Mouse (Mus musculus) hindbrain, embryonic 16.5 days (tissue): ENCODE measurements around the gene Htra2. TPM values are rescaled to one million over a fixed set of nuclear protein-coding genes. Genes with fewer than 3 reads are reported as not detected.

Experiments used
- ATAC-seq: fragments of 200-750 bp; cut with Nextera tagmentation; 2 replicates; pipeline ENCODE4 v1.8.0; 2017; ENCODE audit warnings: moderate TSS enrichment, moderate library complexity
- H3K27ac ChIP-seq: fragments of 300-500 bp; sonication (generic); 2 replicates; pipeline ENCODE4 v1.5.1; 2014; ENCODE audit warnings: low read depth, mild to moderate bottlenecking, control low read depth, low read length, moderate library complexity
- H3K27me3 ChIP-seq: fragments of 300-500 bp; sonication (generic); replicated peaks from 2 replicates; pipeline ENCODE4 v1.6.1; 2014; ENCODE audit warnings: low read length; ENCODE audit not compliant: control insufficient read depth, insufficient read depth
- H3K36me3 ChIP-seq: fragments of 300-500 bp; sonication (generic); 2 replicates; pipeline ENCODE4 v1.6.1; 2014; ENCODE audit warnings: mild to moderate bottlenecking, low read length, moderate library complexity, mixed read lengths; ENCODE audit not compliant: control insufficient read depth, insufficient read depth
- H3K4me1 ChIP-seq: fragments of 300-500 bp; sonication (generic); 2 replicates; pipeline ENCODE4 v1.6.1; 2014; ENCODE audit warnings: low read depth, low read length; ENCODE audit not compliant: control insufficient read depth, insufficient read depth
- H3K4me2 ChIP-seq: fragments of 300-500 bp; sonication (generic); 2 replicates; pipeline ENCODE4 v1.6.1; 2014; ENCODE audit warnings: mild to moderate bottlenecking, low read length, control low read depth, moderate library complexity
- H3K4me3 ChIP-seq: fragments of 300-500 bp; sonication (generic); 2 replicates; pipeline ENCODE4 v1.5.1; 2014; ENCODE audit warnings: mild to moderate bottlenecking, low read length, control low read depth, moderate library complexity
- H3K9ac ChIP-seq: fragments of 300-500 bp; sonication (generic); 2 replicates; pipeline ENCODE4 v1.6.1; 2014; ENCODE audit warnings: low read depth, mild to moderate bottlenecking, control low read depth, low read length, moderate library complexity
- H3K9me3 ChIP-seq: fragments of 300-500 bp; sonication (generic); 2 replicates; pipeline ENCODE4 v1.6.1; 2014; ENCODE audit warnings: mild to moderate bottlenecking, low read length, moderate library complexity; ENCODE audit not compliant: control insufficient read depth
- WGBS: fragments of 180-500 bp; shearing (Covaris S2); extraction: QIAGEN DNeasy Blood & Tissue Kit; methylation state at CpG from one replicate; pipeline ENCODE4 v1.1.7; 2014; 5-methylcytosine and 5-hydroxymethylcytosine counted together
- polyA plus RNA-seq: library from polyadenylated mRNA; unstranded; fragments of >200 nt; fragmentation: Nextera tagmentation; extraction: Ambion mirVana; gene quantifications from 2 replicates; pipeline ENCODE4 v1.2.1, GENCODE M21; 2015

Gene Htra2
- polyA plus RNA-seq, 1 experiment from 2014 or later = 88.5 TPM

DNA sequence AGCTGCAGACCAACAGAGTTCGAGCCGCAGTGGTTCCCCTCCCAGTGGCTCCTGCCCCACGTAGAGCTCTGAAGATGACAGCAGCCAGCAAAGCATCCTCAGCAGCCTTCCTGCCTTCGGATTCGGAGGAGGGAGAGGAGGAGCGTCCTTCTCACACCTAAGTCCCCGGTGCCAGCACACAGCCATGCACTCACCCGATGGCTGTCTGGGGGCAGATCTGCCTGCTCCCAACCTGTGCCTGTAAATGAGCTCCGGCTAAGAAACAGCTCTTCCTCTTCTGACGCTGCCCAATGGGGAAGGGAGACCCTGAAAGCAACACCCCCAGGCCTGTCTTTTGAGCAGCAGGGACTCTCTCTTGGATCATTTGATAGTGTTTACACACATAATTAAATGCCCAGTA is 25.3 kb downstream of the Htra2 start:
- Histone ChIP-seq H3K27me3 (peaks cover 17% of the 10 kb centered on the region), H3K4me1 (peaks cover 16% of the 10 kb centered on the region), H3K9ac (no peak overlapping the region), H3K4me3 (no peak overlapping the region), H3K36me3 (no peaks in the 10 kb centered on the region), H3K9me3 (no peaks in the 10 kb centered on the region), H3K27ac (no peak overlapping the region), H3K4me2 (no peak overlapping the region)
- no peak for ATAC-seq
- 24% methylated on average over 10 of the region's 10 CpGs for WGBS

GRCm38 (mm10) chr6:83027706-83028105 is 27.4 kb downstream of the Htra2 start:
- Histone ChIP-seq H3K27ac (no peak overlapping the region), H3K9me3 (no peaks in the 10 kb centered on the region), H3K4me1 (peaks cover 5% of the 10 kb centered on the region; the same call in 1 of the 2 replicates), H3K4me2 (no peak overlapping the region), H3K4me3 (no peak overlapping the region), H3K9ac (no peak overlapping the region), H3K27me3 (peaks cover 14% of the 10 kb centered on the region), H3K36me3 (no peaks in the 10 kb centered on the region)
- 52% methylated on average over 7 of the region's 9 CpGs for WGBS
- no peak for ATAC-seq

GRCm38 (mm10) chr6:83027293-83027692 is 27.8 kb downstream of the Htra2 start:
- Histone ChIP-seq H3K4me3 (no peak overlapping the region), H3K4me1 (peaks cover under 1% of the 10 kb centered on the region; the same call in 1 of the 2 replicates), H3K27me3 (peaks cover 14% of the 10 kb centered on the region), H3K4me2 (no peak overlapping the region), H3K27ac (no peak overlapping the region), H3K9me3 (no peaks in the 10 kb centered on the region), H3K9ac (no peak overlapping the region), H3K36me3 (no peaks in the 10 kb centered on the region)
- no peak for ATAC-seq
- WGBS = 78% methylated on average over 8 of the region's 8 CpGs

- H3K9me3 ChIP-seq = no peaks in the 10 kb centered on the region
- WGBS = 87% methylated on average over 4 of the region's 4 CpGs
- no peak overlapping the region for H3K4me2 ChIP-seq
- no peaks in the 10 kb centered on the region for H3K36me3 ChIP-seq
- H3K4me1 ChIP-seq = no peaks in the 10 kb centered on the region
- no peak overlapping the region for H3K9ac ChIP-seq
- H3K4me3 ChIP-seq = no peak overlapping the region
- H3K27me3 ChIP-seq = peaks cover 2% of the 10 kb centered on the region
- no peak for ATAC-seq
- H3K27ac ChIP-seq = no peak overlapping the region
Measured at GRCm38 (mm10) chr6:83025221-83025620, 29.9 kb downstream of the Htra2 start.

DNA sequence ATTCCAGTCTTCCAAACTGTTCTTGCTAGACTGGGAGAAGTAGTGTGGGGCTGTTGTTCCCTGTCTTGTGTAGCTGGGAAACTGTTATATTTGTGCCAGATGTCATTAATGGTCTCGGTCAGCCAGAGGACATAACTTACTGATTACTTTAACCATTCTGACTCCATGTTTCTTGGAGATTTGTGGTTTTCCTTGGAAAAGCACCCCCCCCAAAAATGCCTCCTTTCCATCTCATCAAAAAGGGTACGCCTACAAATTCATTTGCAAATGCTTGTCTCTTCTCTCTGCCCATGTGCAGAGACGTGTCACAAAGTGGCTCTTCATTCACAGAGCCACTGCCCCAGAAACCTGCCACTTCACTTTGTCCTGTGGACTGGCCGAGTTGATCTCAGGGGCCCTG is 30.7 kb downstream of the Htra2 start:
- no peak overlapping the region for H3K27ac ChIP-seq
- no peaks in the 10 kb centered on the region for H3K36me3 ChIP-seq
- no peaks in the 10 kb centered on the region for H3K4me1 ChIP-seq
- no peak for ATAC-seq
- H3K4me2 ChIP-seq = no peak overlapping the region
- no peaks in the 10 kb centered on the region for H3K9me3 ChIP-seq
- no peaks in the 10 kb centered on the region for H3K27me3 ChIP-seq
- no peak overlapping the region for H3K4me3 ChIP-seq
- H3K9ac ChIP-seq = no peak overlapping the region; the same call in 1 of the 2 replicates
- WGBS = 75% methylated on average over 4 of the region's 4 CpGs

- no peak for ATAC-seq
- Histone ChIP-seq H3K4me2 (no peak overlapping the region), H3K9me3 (no peaks in the 10 kb centered on the region)
Measured at GRCm38 (mm10) chr6:83023786-83024185, 31.3 kb downstream of the Htra2 start.

GRCm38 (mm10) chr6:83023008-83023407 is 32.1 kb downstream of the Htra2 start:
- Histone ChIP-seq H3K36me3 (no peaks in the 10 kb centered on the region), H3K9me3 (no peaks in the 10 kb centered on the region), H3K4me3 (no peak overlapping the region), H3K4me2 (no peak overlapping the region), H3K4me1 (no peaks in the 10 kb centered on the region), H3K9ac (no peak overlapping the region), H3K27ac (no peak overlapping the region), H3K27me3 (no peaks in the 10 kb centered on the region)
- 89% methylated on average over 9 of the region's 9 CpGs for WGBS
- ATAC-seq = no peak

More at GRCm38 (mm10) chr6:83023786-83024185, 31.3 kb downstream of the Htra2 start:
- no peaks in the 10 kb centered on the region for H3K4me1 ChIP-seq
- H3K36me3 ChIP-seq = no peaks in the 10 kb centered on the region
- H3K4me3 ChIP-seq = no peak overlapping the region
- H3K27me3 ChIP-seq = no peaks in the 10 kb centered on the region
- H3K27ac ChIP-seq = no peak overlapping the region
- WGBS = 87% methylated on average over 2 of the region's 2 CpGs
- H3K9ac ChIP-seq = no peak overlapping the region

DNA sequence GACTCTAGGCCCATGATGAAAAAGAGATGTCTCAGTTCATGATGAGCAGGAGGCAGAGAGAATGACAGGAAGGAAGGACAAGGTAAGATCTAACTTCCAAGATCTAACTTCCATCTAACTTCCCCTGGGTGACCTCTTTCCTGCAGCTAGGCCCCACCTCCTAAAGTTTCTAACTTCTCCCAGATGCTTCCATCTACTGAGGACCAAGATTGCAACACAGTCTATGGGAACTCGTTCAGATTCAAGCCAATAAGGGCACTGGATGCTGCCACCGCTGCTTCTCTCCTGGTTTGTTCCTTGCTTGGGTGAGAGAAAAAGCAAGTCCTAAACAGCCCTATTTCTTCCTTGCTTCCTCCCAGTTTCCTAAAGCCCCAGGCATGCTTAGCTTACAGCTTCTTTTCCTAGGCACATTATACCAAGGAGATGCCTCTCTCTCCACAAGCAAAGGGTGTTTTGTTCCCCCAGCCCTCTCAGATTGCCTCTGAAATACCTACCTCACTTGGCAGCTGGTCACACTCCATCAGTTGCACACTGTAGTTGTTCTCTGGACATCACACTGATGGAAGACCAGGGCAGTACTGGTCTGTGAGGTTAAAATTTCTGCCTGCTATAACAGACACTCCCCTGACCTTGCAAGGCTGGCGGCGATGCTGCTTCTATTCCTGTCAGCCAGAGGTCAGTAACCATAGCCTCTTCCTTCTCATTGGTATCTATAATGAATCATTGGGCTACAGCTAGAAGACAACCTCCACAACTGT is 34.1 kb downstream of the Htra2 start:
- no peaks in the 10 kb centered on the region for H3K9me3 ChIP-seq
- WGBS = 83% methylated on average over 4 of the region's 4 CpGs
- H3K4me1 ChIP-seq = no peaks in the 10 kb centered on the region
- no peak overlapping the region for H3K27ac ChIP-seq
- ATAC-seq = no peak
- H3K9ac ChIP-seq = no peak overlapping the region
- no peaks in the 10 kb centered on the region for H3K36me3 ChIP-seq
- H3K27me3 ChIP-seq = no peaks in the 10 kb centered on the region
- no peak overlapping the region for H3K4me3 ChIP-seq
- H3K4me2 ChIP-seq = no peak overlapping the region

- Histone ChIP-seq H3K9me3 (no peaks in the 10 kb centered on the region), H3K36me3 (no peaks in the 10 kb centered on the region), H3K9ac (no peak overlapping the region), H3K4me2 (no peak overlapping the region), H3K27ac (no peak overlapping the region), H3K4me3 (no peak overlapping the region), H3K27me3 (no peaks in the 10 kb centered on the region), H3K4me1 (no peaks in the 10 kb centered on the region)
- WGBS = 90% methylated on average over 6 of the region's 6 CpGs
- no peak for ATAC-seq
Measured at GRCm38 (mm10) chr6:83020121-83020520, 35.0 kb downstream of the Htra2 start.
